Mouse (Mus musculus) liver, adult 2 months (tissue): ENCODE results near the gene Pkd1.

Source experiments
- CTCF ChIP-seq: fragments of 200-500 bp; IDR thresholded peaks from 2 replicates; pipeline ENCODE4 v1.5.1; 2011; ENCODE audit warnings: low read depth, low read length, control low read depth
- POLR2A ChIP-seq: fragments of 200-500 bp; IDR thresholded peaks from 2 replicates; pipeline ENCODE4 v1.6.1; 2011; ENCODE audit warnings: low read length, control low read depth; ENCODE audit not compliant: insufficient read depth; ENCODE audit errors: extremely low read depth

DNA sequence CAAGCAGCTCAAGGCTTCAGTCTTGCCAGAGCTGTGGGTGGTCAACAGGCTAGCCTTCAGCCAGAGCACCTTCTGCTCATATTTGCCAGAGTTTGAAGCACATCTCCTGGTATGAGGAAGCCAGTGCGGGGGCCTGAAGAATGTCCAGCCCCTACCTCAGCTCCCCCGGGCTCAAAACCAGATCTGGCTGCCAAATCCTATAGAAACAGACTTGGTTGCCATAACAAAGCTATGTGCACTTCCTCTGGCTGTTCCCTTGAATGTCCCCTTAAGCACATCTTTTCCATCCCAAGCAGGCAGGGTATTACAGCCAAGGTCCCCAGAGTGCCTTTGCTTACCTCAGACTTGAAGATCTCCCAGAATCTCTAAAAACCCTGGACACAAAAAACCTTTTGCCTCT, 24.9 kb upstream of the Pkd1 start:
- TF ChIP-seq CTCF: no peak
- no peak for TF ChIP-seq POLR2A
